Mouse (Mus musculus): Measurements from ENCODE around the gene Mpzl1.

The Mpzl1 gene

DNA sequence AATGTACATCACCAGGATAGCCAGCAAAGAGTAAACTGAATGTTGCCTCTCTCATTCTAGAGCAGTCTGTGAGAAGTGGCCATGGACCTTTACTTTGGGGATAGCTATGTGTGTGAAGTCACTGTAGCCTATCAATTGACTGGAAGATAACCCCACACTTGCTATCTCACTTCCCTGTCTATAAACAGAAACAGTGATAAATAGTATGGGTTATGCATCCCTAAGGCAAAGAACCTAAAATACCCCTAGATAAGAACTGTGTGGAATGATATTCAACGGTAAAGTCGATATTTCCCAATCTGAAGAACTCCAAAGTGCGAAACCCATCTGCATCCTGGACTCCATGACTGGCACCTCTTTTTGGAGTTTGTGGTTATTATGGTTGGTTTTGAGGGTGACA is 53.1 kb downstream of the Mpzl1 start:
- no peak for DNase-seq (ENCODE audit: low read depth, low spot score)

DNA sequence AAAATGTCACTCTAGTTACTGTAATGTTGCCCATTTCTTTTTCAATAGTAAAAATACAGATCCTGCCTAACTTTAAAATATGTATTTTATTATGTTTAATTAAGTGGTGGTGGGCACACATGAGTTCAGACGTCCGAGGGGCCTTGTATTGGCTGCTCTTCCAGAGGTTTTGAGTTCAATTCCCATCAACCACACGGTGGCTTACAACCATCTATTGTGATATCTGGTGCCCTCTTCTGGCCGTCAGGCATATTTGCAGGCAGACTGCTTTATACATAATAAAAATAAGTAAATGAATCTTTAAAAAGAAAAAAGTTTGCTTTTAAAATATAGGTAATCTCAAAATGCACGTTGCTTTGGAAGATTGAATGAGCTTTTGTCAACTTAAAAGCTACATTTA is 55.0 kb downstream of the Mpzl1 start:
- DNase-seq (ENCODE audit: low read depth, low spot score): no peak

DNA sequence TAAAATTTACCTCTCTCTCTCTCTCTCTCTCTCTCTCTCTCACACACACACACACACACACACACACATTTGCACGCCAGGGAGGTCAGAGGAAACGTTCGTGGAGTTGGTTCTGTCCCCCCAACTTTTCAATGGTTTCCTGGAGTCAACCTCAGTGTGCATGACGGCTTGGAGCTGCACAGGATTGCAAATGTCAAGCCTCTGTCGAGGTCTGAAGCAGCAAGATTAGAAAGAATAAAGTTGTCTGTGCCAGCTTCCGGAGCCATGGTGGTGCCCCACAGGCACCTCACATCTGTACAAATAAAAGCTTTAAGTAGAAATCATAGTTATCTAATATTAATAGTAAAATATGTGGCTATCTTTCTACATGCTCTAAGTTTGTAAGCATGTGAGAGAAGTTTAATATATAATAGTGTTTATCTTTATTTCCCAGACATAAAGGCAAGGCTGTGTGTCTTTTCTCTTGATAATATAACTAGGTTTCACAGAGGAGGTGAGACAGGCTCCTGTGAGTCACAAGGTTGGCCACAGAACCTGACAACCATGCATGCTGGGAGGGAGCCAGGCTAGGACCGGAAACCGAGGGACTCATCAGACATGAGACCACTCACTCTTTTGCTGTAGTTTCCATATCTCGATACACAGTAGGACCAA is 57.8 kb downstream of the Mpzl1 start:
- DNase-seq (ENCODE audit: low read depth, low spot score): no peak

DNA sequence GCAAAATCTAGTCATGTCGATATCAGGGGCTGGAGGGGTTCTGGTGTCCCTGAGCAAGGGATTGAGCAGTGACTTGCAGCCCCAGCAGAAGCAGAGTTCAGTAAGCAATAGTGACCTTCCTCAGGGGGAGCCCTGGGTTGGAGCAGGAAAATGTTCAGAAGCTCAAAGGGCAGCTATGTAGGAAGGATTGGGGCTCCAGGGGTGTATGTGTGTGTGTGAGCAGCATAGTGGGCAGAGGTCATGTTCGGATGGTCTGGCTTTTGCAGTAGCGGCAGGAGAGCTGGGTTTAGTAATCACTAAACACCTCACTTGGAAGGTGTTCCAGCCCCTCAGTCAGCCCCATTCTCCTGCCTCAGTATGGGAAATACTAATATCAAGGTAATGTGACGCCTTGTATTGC is 58.3 kb downstream of the Mpzl1 start:
- no peak for DNase-seq (ENCODE audit: low read depth, low spot score)

DNA sequence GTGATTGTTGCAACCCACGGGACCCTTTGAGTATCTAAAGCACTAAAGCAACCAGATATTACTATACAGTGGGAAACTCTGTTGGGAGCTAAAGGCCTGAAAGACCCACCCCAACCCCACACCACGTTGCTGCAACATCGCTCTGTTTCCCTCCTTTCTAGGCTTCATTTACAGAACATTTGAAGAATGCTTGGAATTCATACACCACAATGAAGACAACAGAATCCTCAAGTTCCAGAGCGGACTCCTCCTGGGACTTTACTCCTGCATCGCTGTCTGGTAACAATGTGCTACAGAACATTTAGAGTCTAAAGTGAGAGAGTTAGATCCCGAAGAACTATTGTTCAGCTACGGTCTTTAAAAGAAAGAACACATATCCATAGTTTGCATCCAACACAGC is 66.9 kb downstream of the Mpzl1 start:
- DNase-seq (ENCODE audit: low read depth, low spot score): no peak

DNA sequence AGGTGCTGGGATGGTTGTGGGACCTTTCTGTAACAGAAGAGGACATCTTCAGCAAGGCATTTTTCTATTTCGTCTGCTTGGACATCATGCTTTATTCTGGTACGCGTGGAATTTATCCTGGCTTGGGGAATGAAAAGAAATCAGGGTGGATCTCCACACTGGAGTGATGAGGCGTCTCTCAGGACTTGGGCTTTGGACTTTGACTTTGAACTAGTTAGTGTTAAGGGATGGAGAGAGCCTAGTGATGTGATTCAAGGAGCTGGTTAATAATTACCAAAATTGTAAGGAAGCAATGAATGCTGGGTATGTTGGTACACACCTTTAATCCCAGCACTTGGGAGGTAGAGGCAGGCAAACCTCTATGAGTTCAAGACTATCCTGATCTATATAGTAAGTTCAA is 69.1 kb downstream of the Mpzl1 start:
- DNase-seq (ENCODE audit: low read depth, low spot score): no peak

DNA sequence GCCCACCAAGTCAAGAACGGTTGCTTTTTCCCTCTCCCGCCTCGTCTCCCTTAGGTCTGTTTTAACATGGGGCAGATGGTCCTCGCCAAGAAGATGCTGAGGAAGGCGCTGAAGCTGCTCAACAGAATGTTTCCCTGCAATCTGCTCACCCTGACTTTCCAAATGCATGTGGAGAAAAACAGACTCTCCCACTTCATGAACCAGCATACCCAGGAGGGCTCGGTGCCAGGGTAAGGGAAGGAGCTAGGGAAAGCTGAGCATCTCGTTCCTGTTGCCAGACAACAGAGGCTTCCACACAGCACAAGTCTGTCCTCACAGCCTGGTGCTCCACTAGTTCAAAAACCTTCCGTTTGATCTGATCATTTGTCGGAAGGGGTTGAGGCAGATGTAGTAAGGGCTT is 75.3 kb downstream of the Mpzl1 start:
- no peak for DNase-seq (ENCODE audit: low read depth, low spot score)

DNA sequence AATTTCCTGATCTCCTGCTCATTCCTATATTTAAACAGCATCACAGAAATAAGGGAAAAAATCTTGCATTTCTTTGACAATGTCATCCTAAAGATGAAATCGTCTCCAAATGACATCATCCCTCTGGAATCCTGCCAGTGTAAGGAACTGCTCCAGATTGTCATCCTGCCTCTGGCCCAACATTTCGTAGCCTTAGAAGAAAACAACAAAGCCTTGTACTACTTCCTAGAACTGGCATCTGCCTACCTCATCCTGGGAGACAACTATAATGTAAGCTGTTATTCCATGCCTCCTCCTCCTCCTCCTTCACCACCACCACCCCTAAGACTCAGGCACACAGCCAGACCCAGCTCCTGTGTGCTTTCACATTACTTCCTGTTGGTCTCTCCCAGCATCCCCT is 77.6 kb downstream of the Mpzl1 start:
- DNase-seq (ENCODE audit: low read depth, low spot score): no peak
